Mouse (Mus musculus) limb, embryonic 12.5 days (tissue): ENCODE measurements around the gene Fam50b. TPM values are rescaled to one million over a fixed set of nuclear protein-coding genes. Genes with fewer than 3 reads are reported as not detected.

Source experiments
- ATAC-seq: fragments of 200-750 bp; cut with Nextera tagmentation; 2 replicates; pipeline ENCODE4 v1.8.0; 2017; ENCODE audit warnings: low read depth, moderate TSS enrichment; ENCODE audit not compliant: insufficient number of reproducible peaks, insufficient read depth, low FRiP score, low TSS enrichment
- H3K27ac ChIP-seq: fragments of 300-500 bp; sonication (generic); 2 replicates; pipeline ENCODE4 v1.5.1; 2016; ENCODE audit warnings: mild to moderate bottlenecking, moderate library complexity
- H3K27me3 ChIP-seq: fragments of 300-500 bp; sonication (generic); 2 replicates; pipeline ENCODE4 v1.6.1; 2016; ENCODE audit warnings: mild to moderate bottlenecking, moderate library complexity
- H3K36me3 ChIP-seq: fragments of 300-500 bp; sonication (generic); 2 replicates; pipeline ENCODE4 v1.6.1; 2016; ENCODE audit warnings: mild to moderate bottlenecking, moderate library complexity
- H3K4me1 ChIP-seq: fragments of 300-500 bp; sonication (generic); replicated peaks from 2 replicates; pipeline ENCODE4 v1.6.1; 2016
- H3K4me2 ChIP-seq: fragments of 300-500 bp; sonication (generic); 2 replicates; pipeline ENCODE4 v1.6.1; 2016; ENCODE audit warnings: mild to moderate bottlenecking, moderate library complexity
- H3K4me3 ChIP-seq: fragments of 300-500 bp; sonication (generic); replicated peaks from 2 replicates; pipeline ENCODE4 v1.5.1; 2016; ENCODE audit warnings: mild to moderate bottlenecking
- H3K9ac ChIP-seq: fragments of 300-500 bp; sonication (generic); replicated peaks from 2 replicates; pipeline ENCODE4 v1.6.1; 2016; ENCODE audit warnings: mild to moderate bottlenecking, moderate library complexity
- H3K9me3 ChIP-seq: fragments of 300-500 bp; sonication (generic); 2 replicates; pipeline ENCODE4 v1.6.1; 2016; ENCODE audit warnings: mild to moderate bottlenecking, moderate library complexity
- WGBS: fragments of 180-500 bp; shearing (Covaris S2); methylation state at CpG from one replicate; pipeline ENCODE4 v1.1.7; 2016; 5-methylcytosine and 5-hydroxymethylcytosine counted together
- polyA plus RNA-seq: library from polyadenylated mRNA; unstranded; fragments of >200 nt; fragmentation: Nextera tagmentation; extraction: Ambion mirVana; gene quantifications from 2 replicates; pipeline ENCODE4 v1.2.1, GENCODE M21; 2016

The Fam50b gene
- polyA plus RNA-seq, 1 experiment from 2014 or later: not detected

DNA sequence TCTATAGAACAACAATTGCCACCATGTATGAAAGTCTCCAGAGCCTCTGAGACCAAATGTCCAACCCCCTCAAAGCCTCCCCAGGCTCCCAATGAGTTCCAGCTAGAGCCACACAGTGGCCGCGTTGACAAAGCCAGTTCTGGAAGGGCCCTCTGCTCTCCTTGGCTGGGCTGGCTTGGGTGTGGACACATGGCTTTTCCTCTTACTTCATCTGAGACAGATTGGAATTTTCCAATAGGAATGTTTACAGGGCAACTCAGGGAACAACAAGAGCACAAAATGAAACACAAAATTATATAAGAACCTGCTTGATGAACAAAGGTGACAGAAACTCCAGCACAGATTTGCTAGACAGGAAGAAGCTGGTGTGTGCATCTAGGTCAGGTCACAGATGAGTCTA is 59.8 kb downstream of the Fam50b start:
- no peaks in the 10 kb centered on the region for H3K9me3 ChIP-seq
- no peaks in the 10 kb centered on the region for H3K4me1 ChIP-seq
- H3K4me2 ChIP-seq: no peak overlapping the region
- WGBS: 67% methylated on average over 2 of the region's 2 CpGs
- no peak overlapping the region for H3K27ac ChIP-seq
- no peaks in the 10 kb centered on the region for H3K27me3 ChIP-seq
- no peak overlapping the region for H3K9ac ChIP-seq
- H3K36me3 ChIP-seq: no peaks in the 10 kb centered on the region
- H3K4me3 ChIP-seq: no peak overlapping the region
- ATAC-seq: no peak

Other genes with a start within 250 kb of the Fam50b start
- 5.9 and 8.6 TPM in 2 replicates for gene Pxdc1, start 81.4 kb upstream of the Fam50b start, polyA plus RNA-seq
- gene Prpf4b, start 140.5 kb downstream of the Fam50b start, polyA plus RNA-seq: 95.0 and 98.6 TPM in 2 replicates
- 0.78 and 1.0 TPM in 2 replicates for gene Fam217a, start 189.5 kb downstream of the Fam50b start, polyA plus RNA-seq
- not detected in 2 replicates for gene 4933417A18Rik, start 189.6 kb downstream of the Fam50b start, polyA plus RNA-seq
- gene Eci3, start 229.0 kb downstream of the Fam50b start, polyA plus RNA-seq: 0.22 and 0.73 TPM in 2 replicates